Mouse (Mus musculus): ENCODE measurements at regions not wholly inside any gene's neighbourhood (a gene's known extent, or its start where the extent isn't known, plus 50 kb on each side); places are given as distances from the start of the nearest gene placed in this dataset.

- DNase-seq (ENCODE audit: low spot score in 2 of 2), result no peak
These were observed 684.9 kb upstream of the Adgrl4 start for GRCm38 (mm10) chr3:150752787-150753186.

- DNase-seq (ENCODE audit: low spot score in 2 of 2), result no peak
These were observed 677.8 kb upstream of the Adgrl4 start for GRCm38 (mm10) chr3:150759854-150760253.

DNA sequence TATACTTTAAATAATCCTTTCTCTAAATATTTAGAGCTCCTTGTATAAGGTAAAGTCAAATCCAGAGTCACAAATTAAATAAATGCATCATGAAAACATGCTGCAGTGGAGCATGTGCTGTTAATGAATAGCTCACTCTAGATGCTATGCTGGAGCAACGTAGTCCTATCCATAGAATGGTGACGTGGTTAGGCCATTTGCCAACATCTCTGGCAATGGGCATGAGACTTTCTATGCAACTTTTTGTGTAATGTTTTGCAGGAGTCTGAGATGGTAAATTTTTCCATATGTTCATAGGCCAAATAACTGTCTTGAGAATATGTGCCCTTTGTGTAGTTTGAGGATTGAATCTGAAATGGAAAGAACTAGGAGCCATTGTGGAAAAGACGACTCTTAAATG lies 653.1 kb upstream of the Adgrl4 start:
- DNase-seq (ENCODE audit: low spot score in 2 of 2), result no peak

DNA sequence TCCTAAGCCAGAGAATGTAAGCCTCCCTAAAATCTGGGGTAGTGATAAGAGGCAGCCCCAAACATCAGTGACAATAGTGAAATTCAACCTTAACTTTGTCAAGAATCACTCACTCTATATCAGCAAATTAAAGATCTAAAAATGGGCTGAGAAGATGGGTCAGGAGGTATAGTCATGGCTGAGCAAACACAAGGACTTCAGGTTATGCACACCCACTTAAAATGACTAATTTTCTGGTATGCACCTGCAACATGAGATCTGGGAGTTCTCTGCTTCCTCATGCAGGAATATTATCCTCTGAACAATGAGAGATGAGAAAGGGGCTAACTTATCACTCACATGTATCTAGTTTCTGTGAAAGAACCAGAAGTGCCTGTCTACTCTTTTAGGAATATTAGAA lies 619.9 kb upstream of the Adgrl4 start:
- no peak for DNase-seq (ENCODE audit: low spot score in 2 of 2)

DNA sequence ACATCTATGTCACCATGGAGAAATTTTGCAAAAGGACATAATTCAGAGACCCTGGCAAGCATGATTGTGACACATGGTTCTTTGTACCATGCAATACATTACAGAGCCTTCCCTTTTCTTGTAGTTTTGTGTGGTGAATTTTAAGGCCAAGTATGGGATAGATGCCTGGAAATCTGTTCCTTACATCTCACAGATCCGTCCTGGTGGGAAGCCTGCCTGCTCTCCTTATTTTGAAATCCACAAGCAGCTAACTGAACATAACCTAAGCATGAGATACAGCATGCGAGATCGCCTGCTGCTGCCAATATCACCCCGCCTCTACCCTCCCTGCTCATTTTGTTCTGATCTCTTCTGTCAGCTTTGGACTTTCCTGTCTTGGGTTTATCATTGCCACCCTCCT lies 618.3 kb upstream of the Adgrl4 start:
- no peak for DNase-seq (ENCODE audit: low spot score in 2 of 2)

- DNase-seq (ENCODE audit: low spot score in 2 of 2), result no peak
These were observed 617.6 kb upstream of the Adgrl4 start for GRCm38 (mm10) chr3:150820039-150820438.

- no peak for DNase-seq (ENCODE audit: low spot score in 2 of 2)
These were observed 591.7 kb upstream of the Adgrl4 start for GRCm38 (mm10) chr3:150846029-150846428.

DNA sequence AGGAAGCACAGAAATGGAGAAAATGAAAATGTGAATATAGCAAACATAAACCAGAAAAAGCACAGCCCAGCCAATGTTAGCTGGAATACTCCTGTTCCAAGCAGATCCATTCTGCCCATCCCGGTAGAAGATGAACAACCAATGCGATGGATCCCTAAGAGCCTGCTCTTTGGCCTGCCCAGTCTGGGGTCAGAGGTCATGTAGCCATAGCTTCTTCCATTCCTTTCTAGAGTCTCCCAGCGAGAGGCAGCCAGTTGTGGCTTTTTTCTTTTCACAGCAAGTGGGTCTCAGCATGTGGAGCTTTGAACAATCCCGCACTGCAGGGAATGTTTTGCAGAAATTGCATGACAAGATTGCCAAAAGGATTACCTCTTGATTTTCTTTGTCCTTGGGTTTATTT lies 585.6 kb upstream of the Adgrl4 start:
- no peak for DNase-seq (ENCODE audit: low spot score in 2 of 2)

DNA sequence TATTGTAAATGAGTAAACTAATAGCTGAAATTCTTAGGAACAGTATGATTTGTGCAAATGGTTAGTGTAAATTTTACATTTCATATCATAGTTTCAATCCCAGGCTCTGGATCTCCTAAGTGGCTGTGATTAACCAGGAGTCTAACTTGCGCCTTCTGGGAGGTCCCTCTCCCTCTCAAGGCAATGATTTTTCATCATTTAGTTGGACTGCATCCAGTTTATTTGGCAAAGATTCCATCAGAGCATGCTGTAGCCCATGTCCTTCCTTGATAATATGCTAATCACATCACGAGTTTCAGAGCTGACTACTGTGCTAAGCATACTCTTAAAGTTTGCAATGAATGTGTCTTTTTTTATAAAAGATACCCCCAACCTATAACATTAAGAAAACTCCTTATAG lies 541.0 kb upstream of the Adgrl4 start:
- no peak for DNase-seq (ENCODE audit: low spot score in 2 of 2)

GRCm38 (mm10) chr3:150910091-150910490 lies 527.6 kb upstream of the Adgrl4 start:
- no peak for DNase-seq (ENCODE audit: low spot score in 2 of 2)

DNA sequence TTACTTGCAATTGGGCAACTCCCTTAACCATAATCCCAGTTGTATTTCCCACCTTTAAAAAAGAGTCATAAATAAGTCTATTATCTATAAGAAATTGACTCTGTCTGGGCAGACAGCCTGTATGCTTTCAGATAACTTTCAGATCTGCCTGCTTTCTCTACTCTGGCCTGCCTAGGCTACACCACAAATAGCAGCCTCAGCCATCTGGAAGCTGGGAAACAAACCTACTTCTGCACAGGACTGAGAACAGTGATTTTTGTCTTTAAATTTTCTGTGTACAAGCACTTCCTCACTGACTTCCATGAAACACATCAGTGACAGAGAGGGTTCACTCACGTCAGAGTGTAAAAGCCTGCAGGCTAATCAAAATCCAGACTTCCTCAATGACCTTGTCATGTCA lies 482.8 kb upstream of the Adgrl4 start:
- DNase-seq (ENCODE audit: low spot score in 2 of 2), result no peak

DNA sequence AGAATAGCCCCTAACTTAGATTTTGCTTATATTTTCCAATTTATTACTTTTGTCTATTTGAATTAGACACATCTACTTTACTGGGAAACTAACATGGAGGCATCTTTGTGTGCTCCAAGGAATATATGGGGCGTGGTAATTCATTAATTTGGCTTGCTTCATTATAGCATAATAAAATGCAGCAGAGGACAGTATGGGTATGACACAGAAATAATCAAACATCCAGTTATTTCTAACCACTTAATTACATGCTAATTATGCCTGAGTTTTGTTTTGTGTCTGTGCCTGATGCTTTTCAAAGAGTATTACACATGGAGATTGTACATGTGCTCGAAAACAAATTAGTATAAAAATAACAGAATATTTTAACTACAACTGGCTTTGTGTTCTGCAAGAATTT lies 438.0 kb upstream of the Adgrl4 start:
- no peak for DNase-seq (ENCODE audit: low spot score in 2 of 2)

DNA sequence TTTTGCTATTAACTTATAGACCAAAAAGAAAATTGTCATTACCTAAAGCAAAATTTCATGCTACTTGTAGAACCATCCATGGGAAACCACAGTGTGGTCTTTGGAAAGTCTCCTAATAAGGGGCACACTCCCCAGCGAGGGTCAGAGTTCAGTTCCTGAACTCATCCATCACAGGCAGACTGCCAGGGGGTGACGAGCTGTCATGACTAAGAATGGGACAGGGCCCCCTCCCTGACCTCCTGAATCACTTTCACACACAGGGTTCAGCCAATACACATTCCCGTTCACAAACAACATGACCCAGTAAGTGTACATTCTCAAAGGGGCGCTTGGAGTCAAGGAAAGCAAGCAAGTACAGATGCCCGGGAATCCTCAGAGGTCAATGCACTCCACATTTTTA lies 437.5 kb upstream of the Adgrl4 start:
- no peak for DNase-seq (ENCODE audit: low spot score in 2 of 2)

GRCm38 (mm10) chr3:151001881-151002412 lies 435.7 kb upstream of the Adgrl4 start:
- DNase-seq (ENCODE audit: low spot score in 2 of 2), result peak; percentile 9 to 43

DNA sequence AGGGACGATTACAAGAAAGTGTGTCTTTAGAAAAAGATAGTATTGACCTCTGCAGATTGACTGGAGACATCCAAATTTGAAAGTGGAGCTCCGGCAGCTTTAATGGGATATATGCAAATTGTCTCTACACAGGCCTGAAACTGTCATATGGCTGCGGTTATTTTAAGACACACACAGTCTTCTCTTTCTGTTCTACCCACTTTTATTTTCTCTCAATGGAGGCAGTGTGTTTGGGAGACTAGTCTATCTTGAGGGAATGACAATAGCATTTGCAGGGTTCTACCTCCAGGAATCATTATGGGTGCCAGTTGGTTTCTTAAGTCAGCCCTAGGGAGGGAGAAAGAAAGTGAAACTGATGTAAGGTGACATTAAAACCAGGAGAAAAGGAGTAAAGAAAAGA lies 434.2 kb upstream of the Adgrl4 start:
- no peak for DNase-seq (ENCODE audit: low spot score in 2 of 2)

DNA sequence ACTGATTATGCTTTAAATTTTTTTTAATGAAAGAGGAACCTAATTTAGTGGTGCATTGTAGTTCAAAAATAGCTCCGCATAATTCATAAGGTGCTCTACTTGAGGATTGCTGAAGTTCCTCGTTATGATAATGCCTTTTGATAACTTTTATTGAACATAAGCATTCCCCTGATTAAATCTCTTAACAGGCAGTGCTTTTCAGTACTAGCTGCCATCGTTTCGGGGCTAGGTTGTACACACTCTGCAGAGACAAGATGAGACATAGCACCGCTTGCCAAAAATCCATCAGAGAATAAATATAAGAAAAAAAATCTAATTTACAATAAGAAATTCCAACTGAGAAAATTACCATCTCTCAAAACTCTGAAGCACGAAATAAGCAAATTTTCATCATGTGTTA lies 433.7 kb upstream of the Adgrl4 start:
- no peak for DNase-seq (ENCODE audit: low spot score in 2 of 2)

GRCm38 (mm10) chr3:151020014-151020413 lies 417.7 kb upstream of the Adgrl4 start:
- DNase-seq (ENCODE audit: low spot score in 2 of 2), result no peak

DNA sequence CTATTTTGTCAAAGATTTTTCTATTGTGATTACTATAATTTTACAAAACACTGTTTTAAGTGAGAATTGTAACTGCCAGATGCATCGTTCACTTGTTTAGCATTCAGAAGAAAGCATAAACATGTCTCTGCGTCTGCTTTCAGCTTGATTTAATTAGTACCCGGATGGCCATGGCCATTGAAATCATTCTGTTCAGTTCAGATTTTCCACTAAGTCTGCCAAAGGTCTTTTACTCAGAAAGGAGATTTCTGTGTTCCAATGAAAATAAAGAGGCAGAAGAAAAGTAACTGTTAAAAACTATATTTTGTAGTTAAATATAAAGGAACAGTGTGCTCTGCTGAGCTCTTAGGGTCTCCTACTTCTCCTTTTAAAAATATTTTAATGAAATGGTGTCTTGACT lies 380.2 kb upstream of the Adgrl4 start:
- no peak for DNase-seq (ENCODE audit: low spot score in 2 of 2)

- DNase-seq (ENCODE audit: low spot score in 2 of 2), result no peak
These were observed 365.4 kb upstream of the Adgrl4 start for GRCm38 (mm10) chr3:151072322-151072721.

- no peak for DNase-seq (ENCODE audit: low spot score in 2 of 2)
These were observed 320.9 kb upstream of the Adgrl4 start for GRCm38 (mm10) chr3:151116831-151117230.

DNA sequence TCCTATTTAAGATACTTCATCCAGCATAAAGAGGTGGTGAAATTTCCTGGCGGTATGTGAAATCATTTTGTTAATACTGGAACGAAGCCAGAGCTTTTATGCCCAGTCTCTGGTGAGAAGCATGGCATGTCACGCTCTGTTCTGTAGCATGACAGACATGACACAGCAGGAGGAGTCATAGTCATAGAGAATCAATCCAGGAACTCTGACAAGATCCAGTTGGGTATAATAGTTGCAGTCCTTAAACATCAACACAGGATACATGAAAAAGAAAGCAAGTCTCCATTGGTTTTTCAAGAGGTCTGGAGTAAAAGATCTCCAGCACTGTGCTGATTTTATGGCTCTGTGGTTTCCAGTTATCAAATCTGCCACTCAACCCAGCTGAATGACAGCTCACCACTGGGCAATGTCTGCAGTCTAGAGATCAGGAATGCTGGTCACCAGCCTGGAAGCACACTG lies 320.1 kb upstream of the Adgrl4 start:
- no peak for DNase-seq (ENCODE audit: low spot score in 2 of 2)

DNA sequence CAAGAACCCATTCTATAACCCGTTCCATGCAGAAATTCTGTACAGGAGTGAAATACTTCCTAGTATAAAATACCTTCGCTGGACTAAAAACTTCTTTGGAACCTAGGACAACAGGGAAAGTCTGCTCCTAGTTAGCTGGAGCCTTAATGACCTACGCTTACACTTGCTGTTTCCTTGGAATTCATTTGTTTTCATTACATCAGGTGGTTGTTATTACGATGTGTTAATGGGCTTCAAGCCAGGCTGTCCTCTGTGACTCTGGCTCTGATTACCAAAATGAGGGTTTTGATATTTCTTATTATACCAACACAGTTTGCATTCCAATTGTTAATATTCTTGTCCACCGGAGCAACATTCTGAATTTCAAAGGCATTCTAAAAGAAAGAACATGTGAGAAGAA lies 313.6 kb upstream of the Adgrl4 start:
- no peak for DNase-seq (ENCODE audit: low spot score in 2 of 2)

DNA sequence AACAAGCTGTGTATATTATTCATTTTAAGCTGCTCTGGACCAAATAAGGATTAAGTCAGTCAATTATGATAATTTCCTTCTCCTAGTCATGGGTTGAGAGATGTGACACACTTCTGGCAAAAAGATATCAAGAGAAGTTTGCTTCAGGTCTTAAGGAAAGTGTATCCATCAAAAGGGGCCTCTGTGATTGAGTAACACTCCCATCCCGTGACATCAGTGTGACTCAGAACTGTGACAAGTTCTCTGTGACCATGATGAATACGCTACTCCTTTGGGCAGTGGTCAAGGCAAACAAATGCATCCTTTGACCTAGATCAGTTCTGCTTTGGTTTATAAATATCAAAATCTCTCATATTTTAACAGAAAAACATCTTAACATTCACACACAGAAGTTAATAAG lies 290.8 kb upstream of the Adgrl4 start:
- no peak for DNase-seq (ENCODE audit: low spot score in 2 of 2)

DNA sequence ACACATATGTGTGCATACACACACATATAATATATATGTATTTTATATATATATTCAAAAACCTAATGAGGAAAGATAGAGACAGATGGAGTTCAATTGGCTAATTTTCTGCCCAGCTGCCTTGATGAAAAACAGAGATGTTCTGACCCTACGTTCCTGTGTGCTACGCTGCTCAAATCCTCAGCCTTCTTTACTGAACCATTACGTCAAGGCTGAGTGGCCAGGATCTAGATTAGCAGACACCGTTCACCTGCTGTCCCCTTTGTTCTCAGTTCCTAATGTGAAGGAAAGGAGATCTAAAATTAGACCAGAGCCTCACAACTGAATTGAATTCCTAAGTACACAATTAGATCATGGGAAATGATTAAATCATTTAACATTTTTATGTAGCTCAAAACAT lies 284.3 kb upstream of the Adgrl4 start:
- no peak for DNase-seq (ENCODE audit: low spot score in 2 of 2)

GRCm38 (mm10) chr3:151160516-151160915 lies 277.2 kb upstream of the Adgrl4 start:
- DNase-seq (ENCODE audit: low spot score in 2 of 2), result no peak
